Mouse (Mus musculus) hindbrain, postnatal 0 days (tissue): ENCODE measurements around the gene 4930568D16Rik. TPM values are rescaled to one million over a fixed set of nuclear protein-coding genes. Genes with fewer than 3 reads are reported as not detected.
A peak's percentile ranks its signal among the peaks of the same experiment; 100 is the strongest.

Experiments used
- ATAC-seq: fragments of 200-750 bp; cut with Nextera tagmentation; 2 replicates; pipeline ENCODE4 v1.8.0; 2017; ENCODE audit warnings: mild to moderate bottlenecking, moderate TSS enrichment, moderate library complexity
- DNase-seq: peaks from one replicate; pipeline ENCODE4 v3.0.0-alpha.2; 2015; ENCODE audit warnings: low spot score
- H3K27ac ChIP-seq: fragments of 300-500 bp; sonication (generic); 2 replicates; pipeline ENCODE4 v1.5.1; 2014; ENCODE audit warnings: mild to moderate bottlenecking
- H3K27me3 ChIP-seq: fragments of 300-500 bp; sonication (generic); 2 replicates; pipeline ENCODE4 v1.6.1; 2014; ENCODE audit warnings: low read length, mixed read lengths; ENCODE audit not compliant: insufficient read depth
- H3K36me3 ChIP-seq: fragments of 300-500 bp; sonication (generic); 2 replicates; pipeline ENCODE4 v1.6.1; 2014; ENCODE audit warnings: low read length, mixed read lengths; ENCODE audit not compliant: insufficient read depth
- H3K4me1 ChIP-seq: fragments of 300-500 bp; sonication (generic); 2 replicates; pipeline ENCODE4 v1.6.1; 2014; ENCODE audit warnings: antibody characterized with exemption, low read length, mixed read lengths; ENCODE audit not compliant: insufficient read depth
- H3K4me2 ChIP-seq: fragments of 300-500 bp; sonication (generic); 2 replicates; pipeline ENCODE4 v1.6.1; 2014; ENCODE audit warnings: low read depth, mild to moderate bottlenecking, low read length, moderate library complexity, mixed read lengths
- H3K4me3 ChIP-seq: fragments of 300-500 bp; sonication (generic); 2 replicates; pipeline ENCODE4 v1.5.1; 2014; ENCODE audit warnings: low read length
- H3K9ac ChIP-seq: fragments of 300-500 bp; sonication (generic); replicated peaks from 2 replicates; pipeline ENCODE4 v1.6.1; 2014; ENCODE audit warnings: mild to moderate bottlenecking, low read length, moderate library complexity, mixed read lengths
- H3K9me3 ChIP-seq: fragments of 300-500 bp; sonication (generic); 2 replicates; pipeline ENCODE4 v1.6.1; 2016; ENCODE audit warnings: low read length, mixed read lengths
- CTCF ChIP-seq: IDR thresholded peaks from 2 replicates; pipeline ENCODE4 v1.5.1; 2016; ENCODE audit warnings: antibody characterized with exemption, control low read depth, low read depth
- WGBS: fragments of 180-500 bp; shearing (Covaris S2); extraction: QIAGEN DNeasy Blood & Tissue Kit; methylation state at CpG from one replicate; pipeline ENCODE4 v1.1.7; 2014; 5-methylcytosine and 5-hydroxymethylcytosine counted together
- polyA plus RNA-seq: library from polyadenylated mRNA; unstranded; fragments of >200 nt; fragmentation: Nextera tagmentation; extraction: Ambion mirVana; gene quantifications from 2 replicates; pipeline ENCODE4 v1.2.1, GENCODE M21; 2015
- total RNA-seq: library from RNA; depleted of rRNA; stranded (reverse); fragments of >200 nt; gene quantifications from 2 replicates; pipeline ENCODE4 v1.2.3, GENCODE M21; 2014

The 4930568D16Rik gene
- total and polyA plus RNA-seq, 2 experiments from 2014 or later = not detected

DNA sequence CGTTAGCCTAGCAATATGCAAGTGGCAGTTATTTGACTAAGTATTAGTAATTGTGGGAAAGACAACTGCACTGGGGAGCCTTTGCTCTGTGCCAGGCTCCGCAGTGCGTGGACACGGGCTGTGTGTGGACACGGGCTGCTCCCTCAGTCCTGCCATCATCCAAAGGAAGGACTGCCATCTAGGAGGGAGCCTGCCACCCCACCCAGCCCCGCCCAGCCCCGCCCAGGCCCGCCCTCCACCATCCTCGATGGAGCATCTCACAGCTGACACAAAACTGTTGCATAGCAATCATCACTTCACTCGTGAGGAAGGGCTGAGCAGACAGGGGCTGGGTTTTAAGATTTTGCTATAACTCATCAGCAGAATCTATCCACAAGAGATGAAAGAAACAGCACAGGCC lies 41.6 kb downstream of the 4930568D16Rik start:
- DNase-seq = no peak
- H3K27me3 ChIP-seq = no peaks in the 10 kb centered on the region
- H3K4me1 ChIP-seq = peaks cover 20% of the 10 kb centered on the region
- H3K4me3 ChIP-seq = no peak overlapping the region
- H3K9ac ChIP-seq = no peak overlapping the region
- H3K27ac ChIP-seq = no peak overlapping the region
- ATAC-seq = no peak
- H3K36me3 ChIP-seq = no peaks in the 10 kb centered on the region
- no peak for TF ChIP-seq CTCF
- WGBS = 73% methylated on average over 10 of the region's 10 CpGs
- no peak overlapping the region for H3K4me2 ChIP-seq
- H3K9me3 ChIP-seq = no peaks in the 10 kb centered on the region

DNA sequence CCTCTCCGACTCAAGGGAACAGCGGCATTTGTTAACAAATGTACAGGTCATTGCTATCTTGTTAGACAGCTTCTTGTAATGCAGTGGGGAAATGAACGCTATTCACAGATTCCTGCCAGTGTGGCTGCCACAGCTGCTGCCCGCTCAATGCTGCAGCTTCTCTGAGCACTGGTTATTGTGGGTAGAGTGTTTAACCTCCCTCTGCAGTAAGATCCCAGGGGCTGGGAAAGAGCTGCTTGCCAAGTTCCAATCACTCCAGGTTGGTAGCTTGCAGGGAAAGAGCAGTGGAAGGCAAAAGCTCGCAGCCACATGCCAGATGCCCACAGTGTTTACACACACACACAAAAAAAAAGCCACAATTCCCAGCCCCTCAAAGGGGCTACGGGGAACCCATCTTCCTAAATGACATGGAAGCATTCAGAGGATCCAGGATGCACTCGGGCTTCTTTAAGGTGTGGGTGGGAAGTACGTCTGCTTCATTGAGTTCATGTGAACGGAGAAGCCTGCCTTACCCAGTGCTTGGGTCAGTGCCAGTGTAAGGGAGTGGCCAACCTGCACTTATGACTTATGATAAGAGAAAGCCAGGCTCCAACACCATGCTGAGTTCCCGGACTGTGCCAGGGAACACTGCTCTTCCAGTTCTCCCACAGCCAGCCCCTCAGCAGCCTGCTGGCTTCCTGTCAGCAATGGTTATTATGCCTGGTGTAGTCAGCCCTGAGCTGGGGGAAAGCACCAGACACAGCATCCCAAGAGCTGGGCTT lies 44.9 kb downstream of the 4930568D16Rik start:
- Histone ChIP-seq H3K36me3 (no peaks in the 10 kb centered on the region), H3K4me2 (0 out of 2 replicates have a peak overlapping the region, but pooled peaks have one; percentile 21), H3K4me1 (peaks cover 16% of the 10 kb centered on the region), H3K27me3 (no peaks in the 10 kb centered on the region), H3K9ac (no peak overlapping the region; the same call in 1 of the 2 replicates), H3K9me3 (no peaks in the 10 kb centered on the region), H3K27ac (peak overlapping the region; percentile 57), H3K4me3 (no peak overlapping the region)
- WGBS = 27% methylated on average over 10 of the region's 10 CpGs
- ATAC-seq = peak; percentile 80
- DNase-seq = peak; percentile 78
- TF ChIP-seq CTCF = no peak

DNA sequence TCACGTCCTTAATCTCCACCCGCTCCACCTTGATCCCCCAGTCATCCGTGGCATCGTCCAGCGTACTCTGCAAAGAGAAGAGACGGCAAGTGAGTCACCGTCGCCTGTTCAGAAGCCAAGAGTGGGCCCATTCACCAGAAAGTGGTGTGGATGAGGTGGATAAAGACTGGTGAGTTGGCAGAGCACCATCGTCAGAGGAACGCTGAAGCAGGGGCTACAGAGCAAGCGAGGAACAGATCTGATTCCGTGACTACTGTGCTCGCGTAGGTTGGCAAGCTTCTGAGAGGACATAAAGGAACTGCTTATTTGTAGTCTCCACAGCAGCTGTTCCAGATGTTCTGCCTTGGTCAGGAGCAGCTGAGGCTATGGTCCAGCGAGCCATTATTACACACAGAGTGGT lies 47.1 kb downstream of the 4930568D16Rik start:
- Histone ChIP-seq H3K9ac (no peak overlapping the region), H3K4me1 (peaks cover 14% of the 10 kb centered on the region), H3K4me2 (no peak overlapping the region), H3K9me3 (no peaks in the 10 kb centered on the region), H3K27ac (no peak overlapping the region), H3K36me3 (no peaks in the 10 kb centered on the region), H3K27me3 (no peaks in the 10 kb centered on the region), H3K4me3 (no peak overlapping the region)
- WGBS = 86% methylated on average over 15 of the region's 15 CpGs
- no peak for TF ChIP-seq CTCF
- no peak for ATAC-seq
- DNase-seq = no peak

DNA sequence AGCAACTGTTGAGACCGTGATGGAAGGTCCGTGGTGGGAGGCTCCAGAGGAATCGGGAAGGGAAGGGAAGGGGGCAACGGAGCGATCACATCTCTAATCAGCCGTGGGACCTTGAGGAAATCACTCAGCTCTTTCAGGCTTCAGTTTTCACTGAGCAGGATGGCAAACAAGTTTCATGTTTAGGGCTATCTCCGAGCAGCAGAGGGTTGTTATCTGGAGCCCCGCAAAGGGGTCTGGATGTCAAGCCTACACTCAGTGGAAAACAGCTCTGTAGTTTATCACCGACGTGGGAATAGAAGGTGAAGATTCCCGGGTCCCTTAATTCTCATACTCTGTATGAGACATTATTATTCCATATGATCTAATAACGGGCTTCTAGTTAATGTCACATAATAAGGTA lies 49.1 kb downstream of the 4930568D16Rik start:
- Histone ChIP-seq H3K9ac (no peak overlapping the region), H3K4me3 (no peak overlapping the region), H3K4me2 (no peak overlapping the region), H3K4me1 (peaks cover 14% of the 10 kb centered on the region), H3K36me3 (no peaks in the 10 kb centered on the region), H3K9me3 (no peaks in the 10 kb centered on the region), H3K27me3 (no peaks in the 10 kb centered on the region), H3K27ac (no peak overlapping the region)
- WGBS = 87% methylated on average over 12 of the region's 12 CpGs
- TF ChIP-seq CTCF = no peak
- ATAC-seq = no peak
- DNase-seq = no peak

DNA sequence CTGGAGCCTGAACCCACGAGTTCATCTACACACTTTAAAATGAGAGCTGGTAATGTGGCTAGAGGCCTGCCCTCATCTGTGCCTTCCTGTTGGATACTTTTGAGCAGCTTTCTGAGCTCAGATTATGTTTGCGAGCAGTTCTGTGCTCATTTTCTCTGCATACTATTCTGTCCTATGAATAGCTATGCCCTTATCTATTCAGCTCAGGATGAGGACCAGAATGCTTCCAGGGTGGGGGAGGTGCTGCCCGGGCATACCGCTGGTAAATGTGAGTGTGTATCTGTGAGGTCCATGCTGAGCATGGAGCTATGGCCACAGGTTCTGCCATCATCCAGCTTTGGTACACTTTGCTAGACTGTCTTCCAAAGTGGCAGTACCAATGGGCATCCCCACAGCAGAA lies 49.9 kb downstream of the 4930568D16Rik start:
- WGBS = 82% methylated on average over 4 of the region's 4 CpGs
- TF ChIP-seq CTCF = no peak

DNA sequence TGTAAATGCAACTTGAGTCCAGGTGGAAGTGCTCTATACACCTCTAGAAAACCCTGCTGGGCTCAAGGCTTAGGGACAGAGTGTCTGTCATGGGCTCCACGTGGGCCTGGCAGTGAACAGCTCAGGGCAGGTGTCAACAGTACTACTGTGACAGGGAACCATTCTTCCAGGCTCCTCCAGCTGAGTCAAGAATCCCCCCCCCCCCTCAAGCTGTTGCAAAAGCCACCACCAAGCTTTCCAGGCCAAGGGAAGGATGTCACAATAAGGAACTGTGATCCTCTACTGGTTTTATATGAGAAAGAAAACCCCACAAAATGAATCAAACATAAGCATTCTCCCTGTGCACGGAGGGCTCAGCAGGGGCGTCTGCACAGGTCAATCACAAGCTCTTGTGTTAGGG lies 53.2 kb downstream of the 4930568D16Rik start:
- ATAC-seq (no peak), DNase-seq (no peak)
- Histone ChIP-seq H3K9ac (no peak overlapping the region), H3K36me3 (no peaks in the 10 kb centered on the region), H3K4me1 (no peaks in the 10 kb centered on the region), H3K27me3 (no peaks in the 10 kb centered on the region), H3K4me2 (no peak overlapping the region), H3K27ac (no peak overlapping the region), H3K4me3 (no peak overlapping the region), H3K9me3 (no peaks in the 10 kb centered on the region)
- 38% methylated on average over 3 of the region's 3 CpGs for WGBS
- TF ChIP-seq CTCF = no peak

More for the DNA sequence above, 49.9 kb downstream of the 4930568D16Rik start:
- H3K27me3 ChIP-seq = no peaks in the 10 kb centered on the region
- no peak for ATAC-seq
- H3K27ac ChIP-seq = no peak overlapping the region
- no peak overlapping the region for H3K4me2 ChIP-seq
- DNase-seq = no peak
- H3K4me1 ChIP-seq = peaks cover 9% of the 10 kb centered on the region
- H3K36me3 ChIP-seq = no peaks in the 10 kb centered on the region
- no peak overlapping the region for H3K4me3 ChIP-seq
- no peak overlapping the region for H3K9ac ChIP-seq
- no peaks in the 10 kb centered on the region for H3K9me3 ChIP-seq

DNA sequence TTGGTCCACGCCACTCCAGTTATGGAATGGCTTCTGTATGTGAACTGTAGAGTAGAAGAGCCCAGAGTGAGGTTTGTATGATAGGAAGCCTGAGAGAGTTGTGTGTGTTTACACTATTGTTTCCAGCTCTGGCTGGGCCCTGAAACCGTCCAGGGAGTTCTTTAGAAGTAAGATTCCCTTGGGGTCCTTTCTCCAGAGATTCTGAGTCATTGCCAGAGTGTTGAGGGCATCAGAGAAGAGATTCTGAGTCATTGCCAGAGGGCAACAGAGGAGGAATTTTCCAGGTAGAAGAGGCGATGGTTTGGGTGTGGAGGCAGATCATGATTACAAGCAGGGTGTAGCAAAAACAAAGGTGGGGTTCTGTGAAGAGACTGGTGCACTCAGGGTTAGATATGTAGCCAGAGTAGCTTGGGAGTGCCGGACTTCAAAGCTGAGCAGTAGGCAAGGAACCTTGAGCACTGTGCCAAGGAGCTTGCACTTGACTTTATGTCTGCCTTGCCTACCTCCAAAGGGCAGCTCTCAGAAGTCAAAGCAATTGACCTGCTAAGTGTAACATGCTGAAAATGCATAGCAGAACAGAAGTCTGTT lies 57.5 kb downstream of the 4930568D16Rik start:
- ATAC-seq = no peak
- Histone ChIP-seq H3K4me1 (no peaks in the 10 kb centered on the region), H3K27ac (no peak overlapping the region), H3K4me2 (no peak overlapping the region), H3K4me3 (no peak overlapping the region), H3K9ac (no peak overlapping the region), H3K9me3 (no peaks in the 10 kb centered on the region), H3K27me3 (no peaks in the 10 kb centered on the region), H3K36me3 (no peaks in the 10 kb centered on the region)
- TF ChIP-seq CTCF = no peak
- no peak for DNase-seq
- WGBS = 90% methylated on average over 4 of the region's 4 CpGs
